16 mouse cellular contexts compared by ENCODE assay signal in genomic region chr1:135188197-135188596, GRCm38 (mm10). TPM values are rescaled to one million over a fixed set of nuclear protein-coding genes. Genes with fewer than 3 reads are reported as not detected.
DNase-seq lines count a peak whose midpoint lies in the region; ATAC-seq lines count a peak whose summit lies in the region.
"Had no signal": no experiment of that assay in that cellular context is flagged by ENCODE, and none has a peak within 500 bp of the region (broad histone marks: within the 10 kb centered on the region; RNA-seq: fewer than 3 reads in every experiment).

No protein-coding gene starts in this region.

- H3K4me1 ChIP-seq in forebrain, embryonic 14.5 days (ENCODE audit: control insufficient read depth, insufficient read depth, low read length), result no peaks in the 10 kb centered on the region
- H3K4me1 ChIP-seq in forebrain, embryonic 11.5 days (replicated peaks; ENCODE audit: control insufficient read depth, insufficient read depth, low read length), result no peaks in the 10 kb centered on the region
- peaks cover 2% of the 10 kb centered on the region for H3K4me1 ChIP-seq in intestine, embryonic 15.5 days (replicated peaks)
- H3K4me1 ChIP-seq: forebrain, embryonic 15.5 days; limb, embryonic 12.5 days had no signal

- ATAC-seq in forebrain, embryonic 14.5 days, result no peak
- no peak for ATAC-seq in forebrain, embryonic 11.5 days (replicated peaks; ENCODE audit: low FRiP score)
- no peak for ATAC-seq in intestine, embryonic 15.5 days
- ATAC-seq: forebrain, embryonic 15.5 days had no signal

- no peak overlapping the region for H3K9ac ChIP-seq in forebrain, embryonic 14.5 days (ENCODE audit: low read length)
- no peak overlapping the region for H3K9ac ChIP-seq in forebrain, embryonic 11.5 days (ENCODE audit: low read length)
- no peak overlapping the region for H3K9ac ChIP-seq in intestine, embryonic 15.5 days
- H3K9ac ChIP-seq: forebrain, embryonic 15.5 days; heart, embryonic 15.5 days; limb, embryonic 12.5 days; lung, embryonic 14.5 days; neural tube, embryonic 13.5 days had no signal

- no peaks in the 10 kb centered on the region for H3K27me3 ChIP-seq in forebrain, embryonic 14.5 days (replicated peaks; ENCODE audit: control insufficient read depth, insufficient read depth, low read length)
- no peaks in the 10 kb centered on the region for H3K27me3 ChIP-seq in forebrain, embryonic 11.5 days (ENCODE audit: control insufficient read depth, insufficient read depth, low read length)
- 0 out of 2 replicates have a peak, but pooled peaks cover 2% of the 10 kb centered on the region for H3K27me3 ChIP-seq in intestine, embryonic 15.5 days (replicated peaks)
- H3K27me3 ChIP-seq: forebrain, embryonic 15.5 days; limb, embryonic 12.5 days; neural tube, embryonic 13.5 days had no signal

- no peak overlapping the region for H3K4me2 ChIP-seq in forebrain, embryonic 14.5 days (ENCODE audit: low read length)
- H3K4me2 ChIP-seq in forebrain, embryonic 11.5 days (ENCODE audit: low read depth, low read length, severe bottlenecking), result no peak overlapping the region
- no peak overlapping the region for H3K4me2 ChIP-seq in intestine, embryonic 15.5 days (replicated peaks)
- H3K4me2 ChIP-seq: forebrain, embryonic 15.5 days; heart, embryonic 15.5 days; limb, embryonic 12.5 days; lung, embryonic 14.5 days; midbrain, embryonic 11.5 days; neural tube, embryonic 13.5 days had no signal

- H3K9me3 ChIP-seq in forebrain, embryonic 14.5 days (replicated peaks; ENCODE audit: control insufficient read depth, low read length), result no peaks in the 10 kb centered on the region
- no peaks in the 10 kb centered on the region for H3K9me3 ChIP-seq in forebrain, embryonic 11.5 days (ENCODE audit: control insufficient read depth, low read length)
- H3K9me3 ChIP-seq in intestine, embryonic 15.5 days, result no peaks in the 10 kb centered on the region
- H3K9me3 ChIP-seq: forebrain, embryonic 15.5 days; heart, embryonic 15.5 days; limb, embryonic 12.5 days; neural tube, embryonic 13.5 days had no signal

- WGBS in forebrain, embryonic 14.5 days, result 12% methylated on average over 3 of the region's 3 CpGs
- 23% methylated on average over 3 of the region's 3 CpGs for WGBS in forebrain, embryonic 11.5 days
- WGBS in intestine, embryonic 15.5 days, result 50% methylated on average over 3 of the region's 3 CpGs

- peak; percentile 51 for DNase-seq in forebrain, embryonic 14.5 days (ENCODE audit: low spot score)
- DNase-seq in forebrain, embryonic 11.5 days (ENCODE audit: low spot score), result no peak
- DNase-seq in 3T3-L1 (ENCODE audit: low read depth, low spot score) (peak; percentile 98), adipocyte (ENCODE audit: low spot score) (peak; percentile 92)
- DNase-seq in heart, adult 9 months (ENCODE audit: low spot score in 2 of 2), result peak; percentile 19 to 67
- no peak for DNase-seq in kidney, postnatal 4 days
- no peak for DNase-seq in layer of hippocampus, postnatal 14 days (ENCODE audit: low spot score in 2 of 2)
- DNase-seq: kidney, adult 18-20 months; lung, embryonic 14.5 days had no signal

- H3K4me3 ChIP-seq in forebrain, embryonic 14.5 days (ENCODE audit: low read depth, low read length), result no peak overlapping the region
- no peak overlapping the region for H3K4me3 ChIP-seq in forebrain, embryonic 11.5 days (ENCODE audit: low read depth, low read length)
- no peak overlapping the region for H3K4me3 ChIP-seq in intestine, embryonic 15.5 days (replicated peaks)
- H3K4me3 ChIP-seq: forebrain, embryonic 15.5 days; heart, embryonic 15.5 days; limb, embryonic 12.5 days; neural tube, embryonic 13.5 days had no signal

- no peak overlapping the region for H3K27ac ChIP-seq in forebrain, embryonic 14.5 days (ENCODE audit: low read depth, low read length)
- H3K27ac ChIP-seq in forebrain, embryonic 11.5 days (ENCODE audit: low read depth, low read length), result no peak overlapping the region
- H3K27ac ChIP-seq in intestine, embryonic 15.5 days, result no peak overlapping the region
- H3K27ac ChIP-seq: forebrain, embryonic 15.5 days; heart, embryonic 15.5 days; limb, embryonic 12.5 days; neural tube, embryonic 13.5 days; stomach, postnatal 0 days had no signal

- no peaks in the 10 kb centered on the region for H3K36me3 ChIP-seq in forebrain, embryonic 14.5 days (ENCODE audit: control insufficient read depth, insufficient read depth, low read length)
- no peaks in the 10 kb centered on the region for H3K36me3 ChIP-seq in forebrain, embryonic 11.5 days (ENCODE audit: control insufficient read depth, insufficient read depth, low read length)
- no peaks in the 10 kb centered on the region for H3K36me3 ChIP-seq in intestine, embryonic 15.5 days
- H3K36me3 ChIP-seq: forebrain, embryonic 15.5 days; heart, embryonic 15.5 days; limb, embryonic 12.5 days; neural tube, embryonic 13.5 days had no signal

RNA-seq across cellular contexts. Expression of gene Gpr37l1, which starts 20.7 kb away (rescaled TPM):
- polyA plus RNA-seq in forebrain, embryonic 14.5 days (2014; fragmentation: Nextera tagmentation; extraction: Ambion mirVana), result 0.24 and 0.33 TPM in 2 replicates
- not detected in 2 replicates for polyA plus RNA-seq in forebrain, embryonic 11.5 days (2014; fragmentation: Nextera tagmentation; extraction: Ambion mirVana)
- total RNA-seq in layer of hippocampus, postnatal 14 days (2021), result 100 to 1,000 TPM; 186 to 187 TPM
- polyA plus RNA-seq in intestine, embryonic 15.5 days (2015; fragmentation: Nextera tagmentation; extraction: Ambion mirVana), result 0.47 and 0.73 TPM in 2 replicates
- polyA plus RNA-seq: heart, embryonic 15.5 days; limb, embryonic 12.5 days; lung, embryonic 14.5 days; midbrain, embryonic 11.5 days had no signal

RNA-seq across cellular contexts. Expression of gene Arl8a, which starts 41.6 kb away (rescaled TPM):
- 213 and 251 TPM in 2 replicates for polyA plus RNA-seq in forebrain, embryonic 14.5 days (2014; fragmentation: Nextera tagmentation; extraction: Ambion mirVana)
- 67.9 and 73.5 TPM in 2 replicates for polyA plus RNA-seq in forebrain, embryonic 11.5 days (2014; fragmentation: Nextera tagmentation; extraction: Ambion mirVana)
- total RNA-seq in layer of hippocampus, postnatal 14 days (2021), result 100 to 1,000 TPM; 307 to 334 TPM
- polyA plus RNA-seq in intestine, embryonic 15.5 days (2015; fragmentation: Nextera tagmentation; extraction: Ambion mirVana), result 60.6 TPM in 2 replicates

RNA-seq across cellular contexts. Expression of gene Ptpn7, which starts 55.7 kb away (rescaled TPM):
- polyA plus RNA-seq in forebrain, embryonic 14.5 days (2014; fragmentation: Nextera tagmentation; extraction: Ambion mirVana), result 0.32 and 0.57 TPM in 2 replicates
- 1.8 TPM in 2 replicates for polyA plus RNA-seq in forebrain, embryonic 11.5 days (2014; fragmentation: Nextera tagmentation; extraction: Ambion mirVana)
- total RNA-seq in layer of hippocampus, postnatal 14 days (2021), result not detected
- polyA plus RNA-seq in intestine, embryonic 15.5 days (2015; fragmentation: Nextera tagmentation; extraction: Ambion mirVana), result 2.0 TPM in 2 replicates

Comparison
In these comparisons a context has a peak if more than half of its experiments do, and no peak if none do; other contexts are left out.
1. DNase-seq: peak in forebrain, embryonic 14.5 days (single experiment), 3T3-L1 (single experiment), adipocyte (single experiment) and heart, adult 9 months (2 of 2); none in forebrain, embryonic 11.5 days (single experiment), kidney, postnatal 4 days (0 of 2) and layer of hippocampus, postnatal 14 days (0 of 2).